Mouse (Mus musculus) olfactory bulb, adult 2 months (tissue): ENCODE results near the gene Taf10.

Source experiments
- CTCF ChIP-seq: fragments of 200-500 bp; IDR thresholded peaks from 2 replicates; pipeline ENCODE4 v1.5.1; 2012; ENCODE audit warnings: low read depth, mild to moderate bottlenecking, low read length, moderate library complexity; ENCODE audit not compliant: insufficient read depth
- POLR2A ChIP-seq: fragments of 200-500 bp; IDR thresholded peaks from 2 replicates; pipeline ENCODE4 v1.6.1; 2012; ENCODE audit warnings: mild to moderate bottlenecking, low read depth, low read length, moderate library complexity; ENCODE audit not compliant: insufficient read depth

- TF ChIP-seq POLR2A, result no peak
- TF ChIP-seq CTCF, result no peak
Observed at GRCm38 (mm10) chr7:105774661-105775060, 30.5 kb upstream of the Taf10 start.
